Mouse (Mus musculus): Measurements from ENCODE around the gene Slc6a5.

Slc6a5 gene

GRCm38 (mm10) chr7:49981511-49982227 is 71.7 kb downstream of the Slc6a5 start:
- no peak for DNase-seq (ENCODE audit: low spot score in 2 of 2)

DNA sequence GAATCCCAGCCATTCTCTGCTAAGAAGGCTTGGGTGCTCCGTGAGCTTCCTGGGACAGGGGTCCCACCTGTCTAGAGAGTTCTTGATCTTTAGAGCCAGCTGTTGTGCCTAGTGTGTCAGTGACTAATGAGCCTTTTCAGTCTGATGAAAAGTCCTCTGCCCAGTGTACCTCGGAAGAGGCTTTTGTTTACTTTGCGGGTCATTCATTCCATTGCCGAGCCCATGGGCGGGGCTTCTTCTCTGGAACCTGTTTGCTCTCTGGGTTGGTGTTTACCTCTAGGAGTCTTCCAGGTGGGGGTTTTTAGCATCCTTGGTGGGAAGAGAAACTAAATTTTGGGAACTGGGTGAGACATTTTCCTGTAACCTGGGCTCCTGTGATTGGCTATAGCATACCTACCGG is 74.8 kb downstream of the Slc6a5 start:
- DNase-seq (ENCODE audit: low spot score in 2 of 2) = no peak

DNA sequence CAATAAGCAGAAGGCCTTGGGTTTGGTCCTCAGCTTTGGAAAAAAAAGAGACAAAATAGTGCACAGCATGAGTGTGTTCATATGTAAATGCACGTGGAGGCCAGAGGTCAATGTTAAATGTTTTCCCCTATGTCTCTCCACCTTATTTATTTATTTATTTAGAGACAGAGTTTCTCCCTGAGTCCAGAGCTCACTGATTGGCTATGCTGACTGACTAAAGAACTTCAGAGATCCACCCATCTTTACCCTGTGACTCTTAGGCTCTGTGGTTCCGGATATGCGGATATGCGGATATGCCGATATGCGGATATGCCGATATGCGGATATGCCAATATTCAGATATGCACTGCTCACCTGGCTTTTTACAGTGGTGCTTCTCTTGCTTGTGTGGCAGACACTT is 76.0 kb downstream of the Slc6a5 start:
- DNase-seq (ENCODE audit: low spot score in 2 of 2) = no peak

- DNase-seq (ENCODE audit: low spot score in 2 of 2) = no peak
These were observed 89.4 kb downstream of the Slc6a5 start for GRCm38 (mm10) chr7:49999321-49999720.

GRCm38 (mm10) chr7:50005268-50005667 is 95.3 kb downstream of the Slc6a5 start:
- DNase-seq (ENCODE audit: low spot score in 2 of 2) = no peak
